In genomic region chr10:28568047-28568446, GRCm38 (mm10) we compare ENCODE assay signal across 20 mouse cellular contexts.
DNase-seq lines count a peak whose midpoint lies in the region; ATAC-seq lines count a peak whose summit lies in the region.
"Had no signal": no experiment of that assay in that cellular context is flagged by ENCODE, and none has a peak within 500 bp of the region (broad histone marks: within the 10 kb centered on the region; RNA-seq: fewer than 3 reads in every experiment).

No protein-coding gene starts in this region.

- peak overlapping the region; percentile 14; the same call in 1 of the 2 replicates for H3K27ac ChIP-seq in heart, embryonic 16.5 days (ENCODE audit: low read length)
- H3K27ac ChIP-seq in liver, embryonic 13.5 days: no peak overlapping the region; the same call in 1 of the 2 replicates
- H3K27ac ChIP-seq: gastrocnemius, adult 2 months; heart, embryonic 13.5 days; hindbrain, postnatal 0 days; limb, embryonic 15.5 days; lung, embryonic 15.5 days; midbrain, embryonic 15.5 days had no signal

- H3K4me2 ChIP-seq in heart, embryonic 16.5 days (ENCODE audit: low read depth, low read length): no peak overlapping the region
- H3K4me2 ChIP-seq in liver, embryonic 13.5 days: no peak overlapping the region
- H3K4me2 ChIP-seq: heart, embryonic 13.5 days; limb, embryonic 15.5 days; lung, embryonic 15.5 days; midbrain, embryonic 15.5 days had no signal

- no peak overlapping the region for H3K4me3 ChIP-seq in heart, embryonic 16.5 days (ENCODE audit: low read length)
- H3K4me3 ChIP-seq in liver, embryonic 13.5 days (replicated peaks): no peak overlapping the region
- H3K4me3 ChIP-seq: gastrocnemius, adult 2 months; heart, embryonic 13.5 days; limb, embryonic 15.5 days; lung, embryonic 15.5 days; midbrain, embryonic 15.5 days had no signal

- H3K27me3 ChIP-seq in heart, embryonic 16.5 days (ENCODE audit: control insufficient read depth, insufficient read depth, low read length): no peaks in the 10 kb centered on the region
- no peaks in the 10 kb centered on the region for H3K27me3 ChIP-seq in liver, embryonic 13.5 days
- H3K27me3 ChIP-seq: heart, embryonic 13.5 days; limb, embryonic 15.5 days; lung, embryonic 15.5 days; midbrain, embryonic 15.5 days had no signal

- no peaks in the 10 kb centered on the region for H3K9me3 ChIP-seq in heart, embryonic 16.5 days (replicated peaks; ENCODE audit: control insufficient read depth, low read length)
- no peaks in the 10 kb centered on the region for H3K9me3 ChIP-seq in liver, embryonic 13.5 days (replicated peaks)
- H3K9me3 ChIP-seq: heart, embryonic 13.5 days; limb, embryonic 15.5 days; lung, embryonic 15.5 days; midbrain, embryonic 15.5 days had no signal

- H3K36me3 ChIP-seq in heart, embryonic 16.5 days (ENCODE audit: control insufficient read depth, insufficient read depth): peaks cover 7% of the 10 kb centered on the region; the same call in 1 of the 2 replicates
- H3K36me3 ChIP-seq in liver, embryonic 13.5 days: no peaks in the 10 kb centered on the region
- H3K36me3 ChIP-seq: limb, embryonic 15.5 days; lung, embryonic 15.5 days; midbrain, embryonic 15.5 days had no signal

- DNase-seq in heart, adult 9 months (ENCODE audit: low spot score in 2 of 2): no peak
- DNase-seq in MEL-GATA-1-ER (ENCODE audit: extremely low read depth, low read depth) (peak; percentile 14), adipocyte (ENCODE audit: low spot score) (no peak)
- DNase-seq in liver, embryonic 13.5 days: peak; percentile 9
- DNase-seq in thymus, postnatal 25 days: peak; percentile 64
- no peak for DNase-seq in cerebellum, adult 18-20 months
- DNase-seq in adrenal gland, postnatal 25 days: no peak
- DNase-seq: cerebellum, adult 11-12 months; gastrocnemius, adult 2 months; heart, postnatal 4 days; kidney, adult 2 months; kidney, postnatal 25 days; layer of hippocampus, adult 9-11 months; right cerebral cortex, postnatal 14 days had no signal

- no peaks in the 10 kb centered on the region for H3K4me1 ChIP-seq in heart, embryonic 16.5 days (ENCODE audit: control insufficient read depth, insufficient read depth, low read length)
- peaks cover 29% of the 10 kb centered on the region for H3K4me1 ChIP-seq in liver, embryonic 13.5 days (replicated peaks)
- H3K4me1 ChIP-seq: heart, embryonic 13.5 days; limb, embryonic 15.5 days; lung, embryonic 15.5 days; midbrain, embryonic 15.5 days had no signal

- no peak overlapping the region for H3K9ac ChIP-seq in heart, embryonic 16.5 days (ENCODE audit: low read length)
- no peak overlapping the region for H3K9ac ChIP-seq in liver, embryonic 13.5 days
- H3K9ac ChIP-seq: heart, embryonic 13.5 days; limb, embryonic 15.5 days; lung, embryonic 15.5 days; midbrain, embryonic 15.5 days had no signal

- 78% methylated on average over 5 of the region's 5 CpGs for WGBS in heart, embryonic 16.5 days
- WGBS in liver, embryonic 13.5 days (ENCODE audit: insufficient replicate concordance): 16% methylated on average over 5 of the region's 5 CpGs

- ATAC-seq in heart, embryonic 16.5 days (replicated peaks; ENCODE audit: extremely low read depth, insufficient read depth, low FRiP score): no peak
- ATAC-seq in liver, embryonic 13.5 days (ENCODE audit: low read depth): peak; percentile 25; the same call in 1 of the 2 replicates
- ATAC-seq: hindbrain, postnatal 0 days; midbrain, embryonic 15.5 days had no signal

Comparison
In these comparisons a context has a peak if more than half of its experiments do, and no peak if none do; other contexts are left out.
1. DNase-seq: peak in MEL-GATA-1-ER (single experiment), liver, embryonic 13.5 days (single experiment) and thymus, postnatal 25 days (single experiment); none in heart, adult 9 months (0 of 2), cerebellum, adult 18-20 months (0 of 2), adipocyte (single experiment) and adrenal gland, postnatal 25 days (single experiment).